Mouse (Mus musculus): ENCODE measurements at regions not wholly inside any gene's neighbourhood (a gene's known extent, or its start where the extent isn't known, plus 50 kb on each side); places are given as distances from the start of the nearest gene placed in this dataset.

DNA sequence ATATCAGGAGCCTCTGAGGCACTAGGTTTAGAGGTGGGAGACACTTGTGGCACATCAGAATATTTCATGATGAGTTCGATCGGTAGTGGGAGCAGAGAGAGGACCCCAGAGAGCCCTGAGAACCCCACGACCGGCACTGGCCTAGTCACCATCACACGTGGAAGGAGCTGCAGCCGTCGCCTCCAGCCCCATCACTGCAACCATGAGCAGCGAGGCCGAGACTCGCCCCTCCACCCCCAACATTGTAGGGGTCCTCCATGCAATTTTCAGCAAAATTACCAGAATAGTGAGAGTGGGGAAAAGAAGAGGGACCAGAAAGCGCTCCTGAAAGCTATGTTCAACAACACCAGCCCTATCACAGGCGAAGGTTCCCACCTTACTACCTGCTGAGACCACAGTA lies 297.0 kb downstream of the Edem1 start:
- H3K27ac ChIP-seq = no peak overlapping the region
- WGBS = 90% methylated on average over 12 of the region's 12 CpGs
- no peaks in the 10 kb centered on the region for H3K36me3 ChIP-seq (replicated peaks)
- no peaks in the 10 kb centered on the region for H3K4me1 ChIP-seq
- H3K9ac ChIP-seq = no peak overlapping the region
- H3K4me2 ChIP-seq = no peak overlapping the region
- ATAC-seq (ENCODE audit: low FRiP score) = no peak
- no peak overlapping the region for H3K4me3 ChIP-seq (replicated peaks)
- H3K27me3 ChIP-seq = no peaks in the 10 kb centered on the region
- H3K9me3 ChIP-seq = no peaks in the 10 kb centered on the region

DNA sequence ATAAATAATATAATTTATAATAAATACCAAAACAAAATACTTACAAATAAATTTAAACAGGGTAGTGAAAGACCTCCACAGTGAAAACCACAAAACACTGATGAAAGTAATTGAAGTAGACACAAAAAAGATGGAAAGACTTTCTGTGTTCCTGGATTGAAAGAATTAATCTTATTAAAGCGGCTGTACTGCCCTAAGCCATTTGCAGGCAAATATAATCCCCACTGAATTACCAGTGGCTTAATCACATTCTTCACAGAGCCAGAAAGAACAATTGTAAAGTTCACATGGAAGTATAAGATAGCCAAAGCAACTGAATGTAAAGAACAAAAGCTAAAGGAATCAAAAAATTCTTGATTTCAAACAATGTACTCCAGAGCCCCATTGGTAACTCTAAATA lies 298.8 kb downstream of the Edem1 start:
- no peak overlapping the region for H3K4me2 ChIP-seq
- ATAC-seq (ENCODE audit: low FRiP score) = no peak
- no peaks in the 10 kb centered on the region for H3K36me3 ChIP-seq (replicated peaks)
- WGBS = 71% methylated on average over 1 of the region's 1 CpGs
- no peak overlapping the region for H3K9ac ChIP-seq
- H3K4me1 ChIP-seq = no peaks in the 10 kb centered on the region
- H3K27ac ChIP-seq = no peak overlapping the region
- no peaks in the 10 kb centered on the region for H3K9me3 ChIP-seq
- no peak overlapping the region for H3K4me3 ChIP-seq (replicated peaks)
- no peaks in the 10 kb centered on the region for H3K27me3 ChIP-seq

DNA sequence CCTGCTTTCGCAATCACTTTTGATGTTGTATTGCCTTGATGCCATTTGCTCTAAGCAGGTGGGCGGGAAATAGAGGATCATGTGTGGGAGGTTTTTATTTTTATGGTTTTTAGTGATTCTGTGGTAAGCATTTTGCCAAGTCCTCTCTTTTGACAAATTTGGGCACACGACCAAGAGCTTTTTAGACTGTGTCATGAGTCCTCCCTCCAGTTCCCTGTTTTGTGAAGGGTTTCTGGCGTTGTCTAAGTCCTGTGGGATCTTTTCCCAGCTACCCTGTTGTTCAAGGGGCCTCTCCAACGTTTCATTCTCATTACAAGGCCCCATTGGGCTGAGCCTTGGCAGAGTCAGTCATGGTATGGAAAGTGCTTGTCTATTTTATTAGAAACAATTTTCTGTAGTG lies 317.7 kb downstream of the Edem1 start:
- Histone ChIP-seq H3K4me1 (no peaks in the 10 kb centered on the region), H3K9me3 (no peaks in the 10 kb centered on the region), H3K4me3 (replicated peaks) (no peak overlapping the region), H3K9ac (no peak overlapping the region), H3K36me3 (replicated peaks) (no peaks in the 10 kb centered on the region), H3K27me3 (no peaks in the 10 kb centered on the region), H3K4me2 (no peak overlapping the region), H3K27ac (no peak overlapping the region)
- WGBS = 76% methylated on average over 5 of the region's 5 CpGs
- ATAC-seq (ENCODE audit: low FRiP score) = no peak

DNA sequence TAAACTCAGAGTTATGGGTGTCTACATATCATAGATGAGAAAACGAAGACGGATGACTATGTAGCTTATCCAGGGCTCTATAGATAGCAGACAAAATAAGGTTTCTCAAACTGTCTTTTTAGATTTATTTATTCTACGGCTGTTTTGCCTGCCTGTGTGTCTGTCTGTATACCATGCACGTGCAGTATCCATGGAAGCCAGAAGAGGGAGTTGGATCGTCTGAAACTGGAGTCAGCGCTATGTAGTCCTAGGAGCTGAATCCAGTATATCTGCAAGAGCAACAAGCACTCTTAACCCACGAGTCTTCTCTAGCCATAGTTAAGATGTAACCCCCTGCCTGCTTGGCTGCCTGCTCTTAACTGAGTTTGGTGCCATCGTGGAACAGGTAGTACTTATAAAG lies 320.6 kb downstream of the Edem1 start:
- no peaks in the 10 kb centered on the region for H3K27me3 ChIP-seq
- no peaks in the 10 kb centered on the region for H3K4me1 ChIP-seq
- no peak overlapping the region for H3K4me3 ChIP-seq (replicated peaks)
- no peak overlapping the region for H3K4me2 ChIP-seq
- H3K36me3 ChIP-seq (replicated peaks) = no peaks in the 10 kb centered on the region
- no peak overlapping the region for H3K27ac ChIP-seq
- no peaks in the 10 kb centered on the region for H3K9me3 ChIP-seq
- 80% methylated on average over 8 of the region's 8 CpGs for WGBS
- H3K9ac ChIP-seq = no peak overlapping the region
- ATAC-seq (ENCODE audit: low FRiP score) = no peak

DNA sequence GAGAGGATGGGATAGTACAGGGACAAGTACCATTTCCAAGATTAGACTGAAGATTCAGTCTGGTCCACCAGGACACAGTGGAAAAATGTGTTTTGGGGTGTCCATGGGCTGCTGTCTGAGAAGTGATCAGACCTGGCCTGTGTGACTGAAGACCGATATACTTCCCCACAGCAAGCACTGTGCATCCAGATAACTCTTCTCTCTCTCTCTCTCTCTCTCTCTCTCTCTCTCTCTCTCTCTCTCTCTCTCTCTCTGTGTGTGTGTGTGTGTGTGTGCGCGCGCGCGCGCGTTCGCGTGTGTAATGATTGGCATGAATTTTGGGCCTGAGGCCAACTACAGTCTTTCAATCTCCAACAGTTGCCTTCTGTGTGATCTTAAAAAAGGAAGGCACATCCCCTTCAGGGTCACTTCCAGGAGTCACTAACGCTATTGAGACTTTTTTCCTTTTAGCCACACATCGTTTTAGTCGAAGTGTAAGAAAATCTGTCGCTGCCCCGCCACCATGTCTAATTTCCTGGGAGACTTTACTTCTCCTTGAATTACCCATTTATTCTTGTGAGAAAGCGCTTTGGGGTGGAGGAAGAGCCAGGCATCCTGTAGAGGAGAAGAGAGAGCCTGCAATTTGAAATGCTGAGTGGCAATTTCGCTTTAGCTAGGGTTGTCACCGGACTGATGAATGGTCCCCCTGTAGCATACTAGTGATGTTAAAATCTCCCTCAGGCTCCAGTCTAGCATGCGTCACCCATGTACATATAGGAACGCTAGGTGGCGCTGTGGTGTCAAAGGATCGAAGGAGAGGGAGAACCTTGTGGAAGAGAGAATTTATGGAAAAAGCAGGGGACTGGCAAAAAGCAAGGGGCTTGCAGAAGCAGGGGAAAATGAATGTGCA lies 321.8 kb downstream of the Edem1 start:
- ATAC-seq (ENCODE audit: low FRiP score) = peak; percentile 89
- H3K27ac ChIP-seq = no peak overlapping the region
- no peaks in the 10 kb centered on the region for H3K4me1 ChIP-seq
- H3K4me3 ChIP-seq (replicated peaks) = no peak overlapping the region
- no peaks in the 10 kb centered on the region for H3K27me3 ChIP-seq
- H3K4me2 ChIP-seq = no peak overlapping the region
- H3K9me3 ChIP-seq = no peaks in the 10 kb centered on the region
- no peak overlapping the region for H3K9ac ChIP-seq
- H3K36me3 ChIP-seq (replicated peaks) = no peaks in the 10 kb centered on the region
- WGBS = 63% methylated on average over 22 of the region's 22 CpGs

DNA sequence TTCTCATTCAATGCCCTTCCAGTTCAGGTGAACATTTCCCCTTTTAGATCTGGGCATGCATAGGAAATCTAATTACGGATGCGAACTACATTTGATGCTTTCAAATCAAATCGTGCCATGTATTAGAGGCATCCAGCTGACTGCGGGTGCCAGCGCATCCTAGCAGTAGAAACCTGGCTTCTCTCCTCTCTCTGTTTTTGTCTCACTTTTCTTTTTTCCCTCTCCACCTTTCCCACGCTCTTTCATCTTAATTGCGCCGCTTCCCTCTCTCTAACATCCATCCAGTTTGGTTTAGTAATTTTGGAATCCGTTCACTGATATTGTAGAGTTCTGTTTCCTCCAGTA lies 322.4 kb downstream of the Edem1 start:
- no peaks in the 10 kb centered on the region for H3K9me3 ChIP-seq
- H3K4me1 ChIP-seq = no peaks in the 10 kb centered on the region
- H3K9ac ChIP-seq = no peak overlapping the region
- H3K4me3 ChIP-seq (replicated peaks) = no peak overlapping the region
- WGBS = 86% methylated on average over 9 of the region's 9 CpGs
- no peaks in the 10 kb centered on the region for H3K36me3 ChIP-seq (replicated peaks)
- no peak overlapping the region for H3K4me2 ChIP-seq
- peak; percentile 42; the same call in 1 of the 2 replicates for ATAC-seq (ENCODE audit: low FRiP score)
- H3K27me3 ChIP-seq = no peaks in the 10 kb centered on the region
- H3K27ac ChIP-seq = no peak overlapping the region

DNA sequence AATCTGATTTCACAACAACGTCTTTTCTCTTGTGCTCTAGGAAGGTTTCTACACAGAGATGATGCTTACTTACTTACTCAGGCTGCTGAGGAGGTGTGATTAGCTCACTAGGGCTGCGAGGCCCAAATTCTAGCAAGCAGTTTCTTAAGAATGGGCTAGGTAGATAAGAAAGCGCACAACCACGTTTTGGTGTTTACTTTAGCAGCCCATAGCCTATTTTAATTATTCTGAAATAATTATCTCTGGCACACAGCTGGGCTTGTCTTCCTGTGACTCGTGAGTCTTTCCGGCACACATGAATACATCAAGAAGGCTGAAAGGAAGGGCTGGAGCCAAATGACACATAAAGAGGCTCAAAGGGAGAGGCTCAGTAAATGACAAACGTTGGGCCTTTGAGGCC lies 325.2 kb downstream of the Edem1 start:
- H3K4me1 ChIP-seq = no peaks in the 10 kb centered on the region
- ATAC-seq (ENCODE audit: low FRiP score) = no peak
- H3K9ac ChIP-seq = no peak overlapping the region
- WGBS = 55% methylated on average over 7 of the region's 7 CpGs
- H3K36me3 ChIP-seq (replicated peaks) = no peaks in the 10 kb centered on the region
- H3K4me2 ChIP-seq = no peak overlapping the region
- H3K27ac ChIP-seq = no peak overlapping the region
- no peaks in the 10 kb centered on the region for H3K9me3 ChIP-seq
- H3K4me3 ChIP-seq (replicated peaks) = no peak overlapping the region
- no peaks in the 10 kb centered on the region for H3K27me3 ChIP-seq

DNA sequence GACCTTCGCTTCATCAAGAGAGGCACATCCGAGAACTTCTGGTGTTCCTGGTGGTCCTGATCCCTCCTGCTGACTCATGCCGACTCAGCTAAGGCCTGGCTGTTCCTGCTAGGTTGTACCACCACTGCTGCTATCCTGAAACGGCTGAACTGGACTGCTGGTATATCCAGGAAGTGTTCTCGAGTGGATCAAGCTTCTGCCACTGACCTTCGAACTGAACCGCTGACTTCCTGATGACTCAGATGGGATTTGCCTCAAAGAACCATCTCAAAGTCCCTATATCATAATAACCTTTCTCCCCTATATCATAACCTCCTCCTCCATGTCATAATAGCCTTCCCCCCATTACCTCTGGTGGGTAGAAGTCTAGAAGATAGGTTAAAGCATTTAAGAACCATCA lies 331.1 kb downstream of the Edem1 start:
- Histone ChIP-seq H3K9me3 (no peaks in the 10 kb centered on the region), H3K27ac (no peak overlapping the region), H3K36me3 (replicated peaks) (no peaks in the 10 kb centered on the region), H3K9ac (no peak overlapping the region), H3K4me3 (replicated peaks) (no peak overlapping the region), H3K4me2 (no peak overlapping the region), H3K27me3 (no peaks in the 10 kb centered on the region), H3K4me1 (no peaks in the 10 kb centered on the region)
- ATAC-seq (ENCODE audit: low FRiP score) = no peak
- 88% methylated on average over 7 of the region's 7 CpGs for WGBS

DNA sequence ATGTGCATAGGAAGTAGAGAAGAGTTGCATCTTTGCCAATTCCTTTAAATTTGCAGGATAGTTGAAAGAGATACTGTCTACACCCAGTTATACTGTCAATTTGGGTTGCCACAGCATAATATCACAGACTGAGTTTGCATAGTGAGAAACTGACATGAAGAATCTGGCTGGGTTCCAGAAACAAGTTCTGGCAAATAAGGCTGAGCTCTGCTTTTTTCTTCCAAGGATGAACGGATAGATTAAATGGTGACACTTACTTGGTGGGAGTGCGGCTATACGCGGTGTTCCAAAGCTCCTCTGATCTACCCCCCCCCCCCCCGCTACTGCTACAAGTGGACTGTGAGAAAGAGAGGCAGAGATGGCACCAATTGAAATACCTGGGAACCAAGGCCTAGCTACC lies 339.0 kb downstream of the Edem1 start:
- Histone ChIP-seq H3K27me3 (no peaks in the 10 kb centered on the region), H3K4me1 (peaks cover 8% of the 10 kb centered on the region; the same call in 1 of the 2 replicates), H3K4me3 (replicated peaks) (no peak overlapping the region), H3K36me3 (replicated peaks) (no peaks in the 10 kb centered on the region), H3K4me2 (no peak overlapping the region), H3K9me3 (no peaks in the 10 kb centered on the region), H3K27ac (no peak overlapping the region), H3K9ac (no peak overlapping the region)
- 86% methylated on average over 5 of the region's 5 CpGs for WGBS
- no peak for ATAC-seq (ENCODE audit: low FRiP score)

DNA sequence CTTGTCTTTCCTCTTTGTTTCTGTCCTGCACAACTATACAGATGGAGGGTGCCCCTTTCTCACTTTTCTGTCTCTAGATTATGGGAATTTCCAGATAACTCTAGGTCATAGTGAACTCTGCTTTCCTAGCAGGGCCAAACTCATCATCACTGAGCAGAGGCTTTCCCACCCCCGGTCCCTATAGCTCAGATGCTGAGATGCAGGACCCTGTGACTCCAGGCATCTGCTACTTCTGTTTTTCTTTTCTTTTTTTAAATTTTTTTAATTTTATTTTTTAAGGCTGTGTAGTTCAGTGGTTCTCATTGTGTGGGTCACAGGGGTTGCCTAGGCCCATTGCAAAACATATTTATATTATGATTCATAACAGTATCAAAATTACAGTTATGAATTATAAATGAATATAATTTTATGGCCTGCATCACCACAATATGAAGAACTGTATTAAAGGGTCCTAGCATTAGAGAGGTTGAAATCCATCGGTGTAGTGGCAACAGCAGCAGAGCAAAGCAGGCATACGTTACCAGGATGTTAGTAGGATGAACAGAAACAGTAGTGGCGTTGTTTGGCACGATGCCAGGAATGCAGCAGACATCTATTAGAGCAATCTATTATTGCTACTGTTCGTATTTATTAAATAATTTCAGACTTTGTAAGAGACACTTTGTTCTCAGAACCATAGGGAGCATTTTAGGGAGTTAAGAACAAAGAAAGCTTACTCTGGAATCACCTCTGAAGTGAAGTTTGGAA lies 343.8 kb downstream of the Edem1 start:
- 55% methylated on average over 6 of the region's 6 CpGs for WGBS

DNA sequence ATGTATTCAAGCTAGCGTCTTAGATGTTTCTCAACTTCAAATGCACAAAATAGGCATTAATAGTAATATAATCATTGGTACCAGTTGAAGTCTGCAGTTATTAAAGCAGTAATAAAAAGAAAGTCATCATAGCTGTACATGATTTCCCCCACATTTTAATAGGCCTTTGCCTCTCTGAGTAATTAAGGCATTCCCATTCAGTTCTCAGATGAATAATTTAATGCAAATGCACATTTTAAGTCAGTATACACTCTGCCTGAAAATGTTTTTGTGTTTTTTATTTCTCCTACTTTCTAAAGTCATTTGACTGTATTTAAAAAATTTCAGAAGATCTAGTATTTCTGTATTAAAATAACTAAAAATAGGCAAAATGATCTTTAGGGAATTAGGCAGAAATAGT lies 344.6 kb downstream of the Edem1 start:
- Histone ChIP-seq H3K27me3 (no peaks in the 10 kb centered on the region), H3K36me3 (replicated peaks) (no peaks in the 10 kb centered on the region), H3K4me1 (peaks cover 8% of the 10 kb centered on the region; the same call in 1 of the 2 replicates), H3K4me2 (no peak overlapping the region), H3K9ac (no peak overlapping the region), H3K9me3 (no peaks in the 10 kb centered on the region), H3K4me3 (replicated peaks) (no peak overlapping the region), H3K27ac (no peak overlapping the region)
- no peak for ATAC-seq (ENCODE audit: low FRiP score)
- WGBS = 84% methylated on average over 1 of the region's 1 CpGs

More for the DNA sequence above, 343.8 kb downstream of the Edem1 start:
- Histone ChIP-seq H3K9me3 (no peaks in the 10 kb centered on the region), H3K4me1 (peaks cover 8% of the 10 kb centered on the region; the same call in 1 of the 2 replicates), H3K4me3 (replicated peaks) (no peak overlapping the region), H3K36me3 (replicated peaks) (no peaks in the 10 kb centered on the region), H3K27ac (no peak overlapping the region), H3K4me2 (no peak overlapping the region), H3K9ac (no peak overlapping the region), H3K27me3 (no peaks in the 10 kb centered on the region)
- peak; percentile 73 for ATAC-seq (ENCODE audit: low FRiP score)

DNA sequence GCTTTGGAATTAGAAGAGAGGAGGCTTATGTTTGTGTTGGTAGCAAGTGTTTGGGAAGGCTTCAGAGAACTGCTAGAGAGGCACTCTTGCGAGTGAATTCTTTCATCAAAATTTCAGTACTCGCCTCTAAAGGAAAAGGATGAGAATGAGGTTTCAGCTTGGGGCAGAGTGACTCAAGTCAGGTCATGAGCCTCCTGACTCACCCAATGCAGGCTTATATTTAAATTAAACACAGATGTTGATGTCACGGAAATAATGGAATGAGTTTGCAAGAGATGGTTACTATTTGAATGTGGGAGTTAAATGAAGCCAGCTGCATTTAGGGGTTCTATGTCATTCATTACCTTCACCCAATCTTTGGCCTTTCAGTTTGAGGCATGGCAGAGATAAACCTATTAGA lies 348.4 kb downstream of the Edem1 start:
- H3K4me2 ChIP-seq = no peak overlapping the region
- H3K4me1 ChIP-seq = peaks cover 2% of the 10 kb centered on the region; the same call in 1 of the 2 replicates
- ATAC-seq (ENCODE audit: low FRiP score) = no peak
- H3K27me3 ChIP-seq = no peaks in the 10 kb centered on the region
- H3K36me3 ChIP-seq (replicated peaks) = no peaks in the 10 kb centered on the region
- no peak overlapping the region for H3K27ac ChIP-seq
- no peaks in the 10 kb centered on the region for H3K9me3 ChIP-seq
- H3K4me3 ChIP-seq (replicated peaks) = no peak overlapping the region
- H3K9ac ChIP-seq = no peak overlapping the region
- 80% methylated on average over 3 of the region's 3 CpGs for WGBS

DNA sequence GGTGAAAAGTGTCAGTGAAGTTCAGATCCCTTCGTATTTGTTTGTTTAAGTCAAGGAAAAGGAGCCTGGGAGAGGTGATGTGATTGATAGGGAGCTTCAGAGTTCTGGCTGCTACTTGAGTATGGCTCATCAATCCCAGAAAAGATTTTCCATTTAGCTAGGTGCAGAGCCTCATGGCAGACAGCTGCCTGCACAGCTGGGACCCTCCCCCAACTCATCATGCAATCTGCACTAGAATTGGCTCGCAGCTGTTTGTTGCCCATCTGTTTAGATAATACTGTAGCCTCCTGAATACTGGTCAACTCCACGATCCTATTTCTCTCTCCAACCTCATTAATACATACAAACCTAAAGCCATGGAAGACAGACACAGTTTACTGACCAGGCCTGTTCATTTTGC lies 354.4 kb downstream of the Edem1 start:
- H3K9ac ChIP-seq = no peak overlapping the region
- H3K27ac ChIP-seq = no peak overlapping the region
- no peaks in the 10 kb centered on the region for H3K4me1 ChIP-seq
- H3K9me3 ChIP-seq = no peaks in the 10 kb centered on the region
- no peak for ATAC-seq (ENCODE audit: low FRiP score)
- no peak overlapping the region for H3K4me2 ChIP-seq
- no peaks in the 10 kb centered on the region for H3K27me3 ChIP-seq
- no peak overlapping the region for H3K4me3 ChIP-seq (replicated peaks)
- H3K36me3 ChIP-seq (replicated peaks) = no peaks in the 10 kb centered on the region
- 77% methylated on average over 3 of the region's 3 CpGs for WGBS
